Mouse (Mus musculus) midbrain, embryonic 14.5 days (tissue): ENCODE measurements around the gene Plcb1. TPM values are rescaled to one million over a fixed set of nuclear protein-coding genes. Genes with fewer than 3 reads are reported as not detected.

Source experiments
- ATAC-seq: fragments of 200-750 bp; cut with Nextera tagmentation; 2 replicates; pipeline ENCODE4 v1.8.0; 2017; ENCODE audit warnings: moderate number of reproducible peaks, moderate library complexity; ENCODE audit not compliant: low FRiP score, low TSS enrichment
- DNase-seq: peaks from one replicate; pipeline ENCODE4 v3.0.0-alpha.2; 2015
- H3K27ac ChIP-seq: fragments of 300-500 bp; sonication (generic); replicated peaks from 2 replicates; pipeline ENCODE4 v1.5.1; 2014; ENCODE audit warnings: mild to moderate bottlenecking, low read depth, low read length, moderate library complexity
- H3K27me3 ChIP-seq: fragments of 300-500 bp; sonication (generic); 2 replicates; pipeline ENCODE4 v1.6.1; 2014; ENCODE audit warnings: low read length, control low read depth, mixed read lengths; ENCODE audit not compliant: control insufficient read depth, insufficient read depth
- H3K36me3 ChIP-seq: fragments of 300-500 bp; sonication (generic); 2 replicates; pipeline ENCODE4 v1.6.1; 2014; ENCODE audit warnings: low read length, control low read depth; ENCODE audit not compliant: control insufficient read depth, insufficient read depth
- H3K4me1 ChIP-seq: fragments of 300-500 bp; sonication (generic); 2 replicates; pipeline ENCODE4 v1.6.1; 2014; ENCODE audit warnings: mild to moderate bottlenecking, antibody characterized with exemption, low read length, control low read depth; ENCODE audit not compliant: control insufficient read depth, insufficient read depth
- H3K4me2 ChIP-seq: fragments of 300-500 bp; sonication (generic); 2 replicates; pipeline ENCODE4 v1.6.1; 2014; ENCODE audit warnings: mild to moderate bottlenecking, low read length, moderate library complexity
- H3K4me3 ChIP-seq: fragments of 300-500 bp; sonication (generic); replicated peaks from 2 replicates; pipeline ENCODE4 v1.5.1; 2014; ENCODE audit warnings: low read depth, low read length
- H3K9ac ChIP-seq: fragments of 300-500 bp; sonication (generic); replicated peaks from 2 replicates; pipeline ENCODE4 v1.6.1; 2014; ENCODE audit warnings: mild to moderate bottlenecking, low read length, moderate library complexity
- H3K9me3 ChIP-seq: fragments of 300-500 bp; sonication (generic); 2 replicates; pipeline ENCODE4 v1.6.1; 2016; ENCODE audit warnings: low read length, control low read depth, mixed read lengths; ENCODE audit not compliant: control insufficient read depth
- WGBS: fragments of 180-500 bp; shearing (Covaris S2); extraction: QIAGEN DNeasy Blood & Tissue Kit; methylation state at CpG from one replicate; pipeline ENCODE4 v1.1.7; 2014; 5-methylcytosine and 5-hydroxymethylcytosine counted together
- polyA plus RNA-seq: library from polyadenylated mRNA; unstranded; fragments of >200 nt; fragmentation: Nextera tagmentation; extraction: Ambion mirVana; gene quantifications from 2 replicates; pipeline ENCODE4 v1.2.1, GENCODE M21; 2014

Plcb1 gene
- polyA plus RNA-seq, 1 experiment from 2014 or later = 30.7 TPM

GRCm38 (mm10) chr2:134851189-134852171 lies 65.6 kb downstream of the Plcb1 start:
- H3K4me2 ChIP-seq = no peak overlapping the region
- H3K36me3 ChIP-seq = no peaks in the 10 kb centered on the region
- no peaks in the 10 kb centered on the region for H3K27me3 ChIP-seq
- H3K9me3 ChIP-seq = no peaks in the 10 kb centered on the region
- ATAC-seq (no peak), DNase-seq (no peak)
- H3K4me3 ChIP-seq = no peak overlapping the region
- WGBS = 88% methylated on average over 13 of the region's 13 CpGs
- H3K27ac ChIP-seq = no peak overlapping the region
- H3K9ac ChIP-seq = no peak overlapping the region
- H3K4me1 ChIP-seq = peaks cover 3% of the 10 kb centered on the region; the same call in 1 of the 2 replicates

- Histone ChIP-seq H3K27me3 (no peaks in the 10 kb centered on the region), H3K4me2 (no peak overlapping the region), H3K9me3 (no peaks in the 10 kb centered on the region), H3K9ac (no peak overlapping the region), H3K36me3 (no peaks in the 10 kb centered on the region), H3K27ac (no peak overlapping the region), H3K4me3 (no peak overlapping the region), H3K4me1 (peaks cover 8% of the 10 kb centered on the region; the same call in 1 of the 2 replicates)
- DNase-seq (no peak), ATAC-seq (no peak)
These were observed 70.4 kb downstream of the Plcb1 start for GRCm38 (mm10) chr2:134856239-134856638.

- 10% methylated on average over 2 of the region's 2 CpGs for whole genome bisulfite sequencing
- DNase-seq (peak; percentile 14), ATAC-seq (no peak)
- no peaks in the 10 kb centered on the region for H3K9me3 ChIP-seq
- no peak overlapping the region for H3K27ac ChIP-seq
- no peak overlapping the region for H3K4me2 ChIP-seq
- no peaks in the 10 kb centered on the region for H3K27me3 ChIP-seq
- peaks cover 8% of the 10 kb centered on the region; the same call in 1 of the 2 replicates for H3K4me1 ChIP-seq
- no peaks in the 10 kb centered on the region for H3K36me3 ChIP-seq
- no peak overlapping the region for H3K9ac ChIP-seq
- H3K4me3 ChIP-seq = no peak overlapping the region
These were observed 70.8 kb downstream of the Plcb1 start for GRCm38 (mm10) chr2:134856691-134857090.

- H3K27me3 ChIP-seq = no peaks in the 10 kb centered on the region
- no peak for DNase-seq
- 86% methylated on average over 7 of the region's 7 CpGs for WGBS
- ATAC-seq = no peak
- no peak overlapping the region for H3K27ac ChIP-seq
- no peak overlapping the region for H3K4me2 ChIP-seq
- H3K9ac ChIP-seq = no peak overlapping the region
- no peak overlapping the region for H3K4me3 ChIP-seq
- no peaks in the 10 kb centered on the region for H3K36me3 ChIP-seq
- H3K9me3 ChIP-seq = no peaks in the 10 kb centered on the region
- H3K4me1 ChIP-seq = no peaks in the 10 kb centered on the region
These were observed 79.2 kb downstream of the Plcb1 start for GRCm38 (mm10) chr2:134864985-134865645.

- Histone ChIP-seq H3K36me3 (no peaks in the 10 kb centered on the region), H3K9me3 (no peaks in the 10 kb centered on the region), H3K9ac (no peak overlapping the region), H3K4me2 (no peak overlapping the region), H3K27me3 (no peaks in the 10 kb centered on the region), H3K4me3 (no peak overlapping the region), H3K27ac (no peak overlapping the region), H3K4me1 (no peaks in the 10 kb centered on the region)
- 68% methylated on average over 6 of the region's 6 CpGs for WGBS
- no peak for DNase-seq
- no peak for ATAC-seq
These were observed 81.5 kb downstream of the Plcb1 start for GRCm38 (mm10) chr2:134867381-134867780.

- Histone ChIP-seq H3K9me3 (no peaks in the 10 kb centered on the region), H3K4me3 (no peak overlapping the region), H3K9ac (no peak overlapping the region), H3K27me3 (no peaks in the 10 kb centered on the region), H3K4me2 (no peak overlapping the region), H3K4me1 (no peaks in the 10 kb centered on the region), H3K27ac (no peak overlapping the region), H3K36me3 (no peaks in the 10 kb centered on the region)
- 0 out of 2 replicates have a peak, but pooled peaks have one; percentile 31 for ATAC-seq
- peak; percentile 26 for DNase-seq
- WGBS = 63% methylated on average over 9 of the region's 9 CpGs
These were observed 86.0 kb downstream of the Plcb1 start for GRCm38 (mm10) chr2:134871692-134872489.

- Histone ChIP-seq H3K4me3 (no peak overlapping the region), H3K36me3 (no peaks in the 10 kb centered on the region), H3K27ac (no peak overlapping the region), H3K4me2 (no peak overlapping the region), H3K9ac (no peak overlapping the region), H3K9me3 (no peaks in the 10 kb centered on the region), H3K27me3 (no peaks in the 10 kb centered on the region), H3K4me1 (no peaks in the 10 kb centered on the region)
- no peak for DNase-seq
- no peak for ATAC-seq
These were observed 86.6 kb downstream of the Plcb1 start for GRCm38 (mm10) chr2:134872490-134872781.

- DNase-seq (no peak), ATAC-seq (no peak)
- Histone ChIP-seq H3K4me3 (no peak overlapping the region), H3K27me3 (no peaks in the 10 kb centered on the region), H3K27ac (no peak overlapping the region), H3K9me3 (no peaks in the 10 kb centered on the region), H3K4me1 (no peaks in the 10 kb centered on the region), H3K4me2 (no peak overlapping the region), H3K9ac (no peak overlapping the region), H3K36me3 (no peaks in the 10 kb centered on the region)
- WGBS = 94% methylated on average over 4 of the region's 4 CpGs
These were observed 91.3 kb downstream of the Plcb1 start for GRCm38 (mm10) chr2:134877148-134877547.
